Mouse (Mus musculus) layer of hippocampus, postnatal 36 days (tissue): ENCODE results near the gene Vmn1r63. TPM values are rescaled to one million over a fixed set of nuclear protein-coding genes. Genes with fewer than 3 reads are reported as not detected.
"Not testable (repeated sequence)": the region's sequence is repeated elsewhere in the genome, so short reads cannot be mapped to it uniquely, and the experiment has no call there.

ENCODE experiments used
- DNase-seq, 2 experiments: peaks; one replicate each; pipeline ENCODE4 v3.0.0; 2022
- total RNA-seq, 2 experiments: library from RNA; stranded (reverse); gene quantifications; 2 replicates each; pipeline ENCODE4 v1.2.3; 2021

The Vmn1r63 gene
- not detected for total RNA-seq

- DNase-seq = not testable (repeated sequence)
Observed at GRCm38 (mm10) chr7:5805345-5805744, at the start of gene Vmn1r63. TSS of gene Vmn1r63 (minus strand) at chr7:5805445.

Other genes with a start within 250 kb of the Vmn1r63 start
- not detected for gene Vmn1r61, start 192.2 kb downstream of the Vmn1r63 start, total RNA-seq
- gene Vmn1r62, start 131.8 kb downstream of the Vmn1r63 start, total RNA-seq = not detected
- gene Vmn1r64, start 79.1 kb upstream of the Vmn1r63 start, total RNA-seq = not detected
- gene Vmn1r65, start 205.6 kb upstream of the Vmn1r63 start, total RNA-seq = not detected
- gene Nlrp4c, start 239.7 kb upstream of the Vmn1r63 start, total RNA-seq = not detected